Mouse (Mus musculus) midbrain, embryonic 13.5 days (tissue): ENCODE measurements around the gene Arl6. TPM values are rescaled to one million over a fixed set of nuclear protein-coding genes. Genes with fewer than 3 reads are reported as not detected.

Experiments used
- ATAC-seq: fragments of 200-750 bp; cut with Nextera tagmentation; 2 replicates; pipeline ENCODE4 v1.8.0; 2017; ENCODE audit warnings: mild to moderate bottlenecking, moderate TSS enrichment, moderate library complexity
- H3K27ac ChIP-seq: fragments of 300-500 bp; sonication (generic); 2 replicates; pipeline ENCODE4 v1.5.1; 2015; ENCODE audit warnings: inconsistent platforms, mild to moderate bottlenecking, moderate library complexity
- H3K27me3 ChIP-seq: fragments of 300-500 bp; sonication (generic); 2 replicates; pipeline ENCODE4 v1.6.1; 2015; ENCODE audit warnings: mild to moderate bottlenecking, inconsistent platforms
- H3K36me3 ChIP-seq: fragments of 300-500 bp; sonication (generic); 2 replicates; pipeline ENCODE4 v1.6.1; 2015; ENCODE audit warnings: mild to moderate bottlenecking, inconsistent platforms
- H3K4me1 ChIP-seq: fragments of 300-500 bp; sonication (generic); replicated peaks from 2 replicates; pipeline ENCODE4 v1.6.1; 2015; ENCODE audit warnings: inconsistent platforms
- H3K4me2 ChIP-seq: fragments of 300-500 bp; sonication (generic); replicated peaks from 2 replicates; pipeline ENCODE4 v1.6.1; 2015; ENCODE audit warnings: moderate library complexity, mild to moderate bottlenecking, inconsistent platforms
- H3K4me3 ChIP-seq: fragments of 300-500 bp; sonication (generic); replicated peaks from 2 replicates; pipeline ENCODE4 v1.5.1; 2015; ENCODE audit warnings: mild to moderate bottlenecking, inconsistent platforms
- H3K9ac ChIP-seq: fragments of 300-500 bp; sonication (generic); replicated peaks from 2 replicates; pipeline ENCODE4 v1.6.1; 2015; ENCODE audit warnings: mild to moderate bottlenecking, inconsistent platforms
- H3K9me3 ChIP-seq: fragments of 300-500 bp; sonication (generic); 2 replicates; pipeline ENCODE4 v1.6.1; 2016; ENCODE audit warnings: mild to moderate bottlenecking, inconsistent platforms
- WGBS: fragments of 180-500 bp; shearing (Covaris S2); methylation state at CpG from one replicate; pipeline ENCODE4 v1.1.7; 2015; 5-methylcytosine and 5-hydroxymethylcytosine counted together
- polyA plus RNA-seq: library from polyadenylated mRNA; unstranded; fragments of >200 nt; fragmentation: Nextera tagmentation; extraction: Ambion mirVana; gene quantifications from 2 replicates; pipeline ENCODE4 v1.2.1, GENCODE M21; 2015

The Arl6 gene
- 49.7 and 54.8 TPM in 2 replicates for polyA plus RNA-seq

GRCm38 (mm10) chr16:59639102-59639691, at the start of gene Arl6:
Gene Arl6, minus strand, starts transcription at chr16:59639391.
- no peaks in the 10 kb centered on the region for H3K27me3 ChIP-seq
- peak within 1 kb of the TSS; percentile 68 for H3K4me2 ChIP-seq
- peak within 1 kb of the TSS; percentile 73 for H3K4me3 ChIP-seq
- peak; percentile 98 for ATAC-seq
- H3K36me3 ChIP-seq = 0 out of 2 replicates have a peak, but pooled peaks cover 3% of the 10 kb centered on the region
- peaks cover 10% of the 10 kb centered on the region for H3K4me1 ChIP-seq
- peak within 1 kb of the TSS; percentile 80 for H3K9ac ChIP-seq
- under 1% methylated on average over 46 of the region's 46 CpGs for WGBS
- H3K27ac ChIP-seq = peak within 1 kb of the TSS; percentile 99
- H3K9me3 ChIP-seq = no peaks in the 10 kb centered on the region

- ATAC-seq = no peak
- no peaks in the 10 kb centered on the region for H3K36me3 ChIP-seq
- H3K4me2 ChIP-seq = no peak overlapping the region
- no peaks in the 10 kb centered on the region for H3K9me3 ChIP-seq
- H3K4me3 ChIP-seq = no peak overlapping the region
- no peak overlapping the region for H3K9ac ChIP-seq
- no peak overlapping the region for H3K27ac ChIP-seq
- WGBS = 70% methylated on average over 5 of the region's 5 CpGs
- no peaks in the 10 kb centered on the region for H3K27me3 ChIP-seq
- no peaks in the 10 kb centered on the region for H3K4me1 ChIP-seq
Measured at GRCm38 (mm10) chr16:59685135-59685534, 45.9 kb upstream of the Arl6 start.

- Histone ChIP-seq H3K4me2 (peak overlapping the region; percentile 19; the same call in 1 of the 2 replicates), H3K4me3 (no peak overlapping the region), H3K36me3 (no peaks in the 10 kb centered on the region), H3K27me3 (no peaks in the 10 kb centered on the region), H3K4me1 (no peaks in the 10 kb centered on the region), H3K9me3 (no peaks in the 10 kb centered on the region), H3K9ac (no peak overlapping the region), H3K27ac (no peak overlapping the region)
- peak; percentile 85 for ATAC-seq
- WGBS = 4% methylated on average over 8 of the region's 8 CpGs
Measured at GRCm38 (mm10) chr16:59683434-59683833, 44.2 kb upstream of the Arl6 start.

GRCm38 (mm10) chr16:59682216-59682891, 43.2 kb upstream of the Arl6 start:
- 83% methylated on average over 8 of the region's 8 CpGs for WGBS
- ATAC-seq = no peak
- no peaks in the 10 kb centered on the region for H3K36me3 ChIP-seq
- H3K4me2 ChIP-seq = no peak overlapping the region
- H3K4me1 ChIP-seq = no peaks in the 10 kb centered on the region
- no peak overlapping the region for H3K9ac ChIP-seq
- no peaks in the 10 kb centered on the region for H3K9me3 ChIP-seq
- H3K4me3 ChIP-seq = no peak overlapping the region
- H3K27me3 ChIP-seq = no peaks in the 10 kb centered on the region
- H3K27ac ChIP-seq = no peak overlapping the region

GRCm38 (mm10) chr16:59666938-59667337, 27.7 kb upstream of the Arl6 start:
- no peak for ATAC-seq
- no peaks in the 10 kb centered on the region for H3K9me3 ChIP-seq
- H3K4me2 ChIP-seq = no peak overlapping the region
- no peak overlapping the region for H3K27ac ChIP-seq
- H3K36me3 ChIP-seq = no peaks in the 10 kb centered on the region
- no peaks in the 10 kb centered on the region for H3K27me3 ChIP-seq
- no peaks in the 10 kb centered on the region for H3K4me1 ChIP-seq
- WGBS = 89% methylated on average over 2 of the region's 2 CpGs
- no peak overlapping the region for H3K4me3 ChIP-seq
- no peak overlapping the region for H3K9ac ChIP-seq

GRCm38 (mm10) chr16:59643766-59644165, 4.6 kb upstream of the Arl6 start:
- Histone ChIP-seq H3K4me3 (no peak overlapping the region), H3K9me3 (no peaks in the 10 kb centered on the region), H3K36me3 (no peaks in the 10 kb centered on the region), H3K27me3 (no peaks in the 10 kb centered on the region), H3K4me1 (no peaks in the 10 kb centered on the region), H3K9ac (no peak overlapping the region), H3K27ac (no peak overlapping the region), H3K4me2 (no peak overlapping the region)
- ATAC-seq = no peak
- 44% methylated on average over 2 of the region's 2 CpGs for WGBS

GRCm38 (mm10) chr16:59639985-59640384, 794 bp upstream of the Arl6 start:
- H3K4me2 ChIP-seq = no peak overlapping the region
- H3K4me1 ChIP-seq = peaks cover 10% of the 10 kb centered on the region
- ATAC-seq = no peak
- H3K4me3 ChIP-seq = peak overlapping the region; percentile 73; the same call in 1 of the 2 replicates
- H3K9ac ChIP-seq = no peak overlapping the region
- H3K27ac ChIP-seq = no peak overlapping the region
- WGBS = 93% methylated on average over 3 of the region's 3 CpGs
- no peaks in the 10 kb centered on the region for H3K9me3 ChIP-seq
- H3K36me3 ChIP-seq = no peaks in the 10 kb centered on the region
- H3K27me3 ChIP-seq = no peaks in the 10 kb centered on the region

GRCm38 (mm10) chr16:59634598-59634997, 4.6 kb downstream of the Arl6 start:
- H3K9me3 ChIP-seq = no peaks in the 10 kb centered on the region
- H3K4me3 ChIP-seq = no peak overlapping the region
- no peak overlapping the region for H3K4me2 ChIP-seq
- WGBS = 87% methylated on average over 2 of the region's 2 CpGs
- H3K36me3 ChIP-seq = peaks cover 16% of the 10 kb centered on the region
- H3K9ac ChIP-seq = no peak overlapping the region
- no peak overlapping the region for H3K27ac ChIP-seq
- no peak for ATAC-seq
- peaks cover 10% of the 10 kb centered on the region for H3K4me1 ChIP-seq
- H3K27me3 ChIP-seq = no peaks in the 10 kb centered on the region

- H3K36me3 ChIP-seq = no peaks in the 10 kb centered on the region
- H3K4me3 ChIP-seq = no peak overlapping the region
- WGBS = 98% methylated on average over 2 of the region's 2 CpGs
- H3K4me2 ChIP-seq = no peak overlapping the region
- H3K4me1 ChIP-seq = no peaks in the 10 kb centered on the region
- ATAC-seq = no peak
- H3K27me3 ChIP-seq = no peaks in the 10 kb centered on the region
- H3K27ac ChIP-seq = no peak overlapping the region
- H3K9ac ChIP-seq = no peak overlapping the region
- H3K9me3 ChIP-seq = no peaks in the 10 kb centered on the region
Measured at GRCm38 (mm10) chr16:59621554-59621953, 17.6 kb downstream of the Arl6 start.

- Histone ChIP-seq H3K27me3 (no peaks in the 10 kb centered on the region), H3K4me1 (no peaks in the 10 kb centered on the region), H3K4me2 (no peak overlapping the region), H3K9ac (no peak overlapping the region), H3K27ac (no peak overlapping the region), H3K4me3 (no peak overlapping the region), H3K9me3 (no peaks in the 10 kb centered on the region), H3K36me3 (no peaks in the 10 kb centered on the region; the same call in 1 of the 2 replicates)
- 40% methylated on average over 3 of the region's 3 CpGs for WGBS
- 0 out of 2 replicates have a peak, but pooled peaks have one; percentile 65 for ATAC-seq
Measured at GRCm38 (mm10) chr16:59617167-59617566, 22.0 kb downstream of the Arl6 start.

GRCm38 (mm10) chr16:59615675-59616074, 23.5 kb downstream of the Arl6 start:
- ATAC-seq = no peak
- Histone ChIP-seq H3K9ac (no peak overlapping the region), H3K4me3 (no peak overlapping the region), H3K27ac (no peak overlapping the region), H3K27me3 (no peaks in the 10 kb centered on the region), H3K4me2 (no peak overlapping the region), H3K4me1 (no peaks in the 10 kb centered on the region), H3K9me3 (no peaks in the 10 kb centered on the region), H3K36me3 (peaks cover 5% of the 10 kb centered on the region)
- WGBS = 83% methylated on average over 3 of the region's 3 CpGs

- 95% methylated on average over 1 of the region's 1 CpGs for WGBS
- Histone ChIP-seq H3K4me2 (no peak overlapping the region), H3K27ac (no peak overlapping the region), H3K27me3 (no peaks in the 10 kb centered on the region), H3K9me3 (no peaks in the 10 kb centered on the region), H3K4me3 (no peak overlapping the region), H3K36me3 (peaks cover 8% of the 10 kb centered on the region), H3K4me1 (no peaks in the 10 kb centered on the region), H3K9ac (no peak overlapping the region)
- ATAC-seq = no peak
Measured at GRCm38 (mm10) chr16:59610750-59611149, 28.4 kb downstream of the Arl6 start.
